13 mouse cellular contexts compared by ENCODE assay signal in the genomic region with DNA sequence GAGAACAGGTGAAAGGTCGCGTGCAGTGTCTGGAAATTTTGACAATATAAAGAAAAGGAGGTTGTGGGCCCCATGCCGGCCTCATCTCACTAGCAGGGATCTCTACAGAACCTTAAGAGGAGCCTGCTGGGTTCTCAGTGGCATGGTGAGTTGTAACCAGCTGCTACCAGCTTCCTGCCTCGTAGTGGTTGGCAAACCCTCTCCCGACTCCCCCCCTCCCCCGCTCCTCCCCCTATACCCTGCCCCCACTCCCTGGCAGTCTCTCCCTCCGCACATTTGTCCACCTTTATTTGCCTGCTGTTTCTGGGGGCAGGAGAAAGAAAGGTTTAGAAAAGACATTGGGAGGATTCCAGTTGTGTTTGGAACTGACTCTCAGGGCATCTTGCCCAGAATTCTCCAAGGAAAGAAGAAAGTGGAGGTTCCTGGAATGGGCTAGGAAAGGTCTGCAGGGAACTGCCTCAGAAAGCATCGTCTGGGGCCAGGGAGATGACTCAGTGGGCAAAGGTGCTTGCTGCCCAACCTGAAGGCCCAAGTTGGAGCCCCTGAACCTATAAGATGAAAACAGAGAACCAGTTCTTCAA. TPM values are rescaled to one million over a fixed set of nuclear protein-coding genes. Genes with fewer than 3 reads are reported as not detected.
DNase-seq lines count a peak whose midpoint lies in the region; ATAC-seq and TF ChIP-seq lines count a peak whose summit lies in the region.
"Had no signal": no experiment of that assay in that cellular context is flagged by ENCODE, and none has a peak within 500 bp of the region (broad histone marks: within the 10 kb centered on the region; RNA-seq: fewer than 3 reads in every experiment).

No protein-coding gene starts in this region.

- ATAC-seq in hindbrain, embryonic 13.5 days (ENCODE audit: low FRiP score), result no peak
- ATAC-seq in hindbrain, embryonic 12.5 days (ENCODE audit: low FRiP score), result no peak
- ATAC-seq: intestine, embryonic 16.5 days had no signal

- H3K36me3 ChIP-seq in hindbrain, embryonic 13.5 days, result no peaks in the 10 kb centered on the region
- H3K36me3 ChIP-seq in hindbrain, embryonic 12.5 days, result no peaks in the 10 kb centered on the region
- H3K36me3 ChIP-seq: embryonic facial prominence, embryonic 10.5 days; heart, embryonic 10.5 days; limb, embryonic 13.5 days had no signal

- H3K4me1 ChIP-seq in hindbrain, embryonic 13.5 days (replicated peaks), result peaks cover 59% of the 10 kb centered on the region
- H3K4me1 ChIP-seq in hindbrain, embryonic 12.5 days, result peaks cover 56% of the 10 kb centered on the region

- H3K4me2 ChIP-seq in hindbrain, embryonic 13.5 days, result no peak overlapping the region
- H3K4me2 ChIP-seq in hindbrain, embryonic 12.5 days (replicated peaks), result no peak overlapping the region
- H3K4me2 ChIP-seq: limb, embryonic 13.5 days had no signal

- peak; percentile 35 for DNase-seq in 3T3-L1 (ENCODE audit: low read depth, low spot score)
- DNase-seq in brain, embryonic 14.5 days (ENCODE audit: low read depth), result peak; percentile 78
- peak; percentile 16 for DNase-seq in lung, postnatal 36 days
- DNase-seq in spleen, postnatal 36 days (ENCODE audit: low spot score in 2 of 2), result no peak
- no peak for DNase-seq in spleen, postnatal 14 days (ENCODE audit: low spot score in 2 of 2)
- no peak for DNase-seq in heart, postnatal 14 days

- no peak for TF ChIP-seq CTCF in brain, embryonic 14.5 days (IDR thresholded peaks at IDR 0.05; ENCODE audit: borderline replicate concordance, extremely low read depth, insufficient read depth, insufficient read length)

- intact Hi-C loops in heart, postnatal 14 days (cut with DNase I), result no loop called here

- no peaks in the 10 kb centered on the region for H3K9me3 ChIP-seq in hindbrain, embryonic 13.5 days
- no peaks in the 10 kb centered on the region for H3K9me3 ChIP-seq in hindbrain, embryonic 12.5 days (replicated peaks)
- H3K9me3 ChIP-seq: embryonic facial prominence, embryonic 10.5 days; heart, embryonic 10.5 days; limb, embryonic 13.5 days had no signal

- no peak overlapping the region for H3K4me3 ChIP-seq in hindbrain, embryonic 13.5 days
- no peak overlapping the region for H3K4me3 ChIP-seq in hindbrain, embryonic 12.5 days
- H3K4me3 ChIP-seq: embryonic facial prominence, embryonic 10.5 days; heart, embryonic 10.5 days; limb, embryonic 13.5 days had no signal

- H3K27ac ChIP-seq in hindbrain, embryonic 13.5 days, result peak overlapping the region; percentile 58
- no peak overlapping the region; the same call in 1 of the 2 replicates for H3K27ac ChIP-seq in hindbrain, embryonic 12.5 days
- H3K27ac ChIP-seq: embryonic facial prominence, embryonic 10.5 days; heart, embryonic 10.5 days; limb, embryonic 13.5 days had no signal

- H3K9ac ChIP-seq in hindbrain, embryonic 13.5 days, result no peak overlapping the region
- H3K9ac ChIP-seq in hindbrain, embryonic 12.5 days, result no peak overlapping the region
- H3K9ac ChIP-seq: limb, embryonic 13.5 days had no signal

- H3K27me3 ChIP-seq in hindbrain, embryonic 13.5 days, result peaks cover 21% of the 10 kb centered on the region
- peaks cover 39% of the 10 kb centered on the region for H3K27me3 ChIP-seq in hindbrain, embryonic 12.5 days

- no peak for TF ChIP-seq POLR2A in brain, embryonic 14.5 days (IDR thresholded peaks at IDR 0.05; ENCODE audit: borderline replicate concordance, extremely low read depth, insufficient read depth, insufficient read length, poor library complexity, severe bottlenecking)

- 32% methylated on average over 8 of the region's 8 CpGs for WGBS in hindbrain, embryonic 13.5 days
- 34% methylated on average over 8 of the region's 8 CpGs for WGBS in hindbrain, embryonic 12.5 days

RNA-seq across cellular contexts. Expression of a gene that starts 8.0 kb away (rescaled TPM):
- 4.2 and 6.6 TPM in 2 replicates for polyA plus RNA-seq in hindbrain, embryonic 13.5 days (2015; fragmentation: Nextera tagmentation; extraction: Ambion mirVana)
- polyA plus RNA-seq in hindbrain, embryonic 12.5 days (2016; fragmentation: Nextera tagmentation; extraction: Ambion mirVana), result 5.0 and 7.1 TPM in 2 replicates
- polyA plus RNA-seq in brain, embryonic 14.5 days (2012; rRNA removed), result 10.0 and 19.2 TPM in 2 replicates
- total RNA-seq in heart, postnatal 14 days (2021), result 1 to 10 TPM in 1 of 2 experiments, under 1 TPM in 1; 0.98 to 1.1 TPM
- total RNA-seq: megakaryocyte-erythroid progenitor cell, adult 5-6 weeks had no signal

RNA-seq across cellular contexts. Expression of a gene that starts 28.7 kb away (rescaled TPM):
- 112 and 121 TPM in 2 replicates for polyA plus RNA-seq in hindbrain, embryonic 13.5 days (2015; fragmentation: Nextera tagmentation; extraction: Ambion mirVana)
- polyA plus RNA-seq in hindbrain, embryonic 12.5 days (2016; fragmentation: Nextera tagmentation; extraction: Ambion mirVana), result 47.3 and 48.7 TPM in 2 replicates
- 173 and 174 TPM in 2 replicates for polyA plus RNA-seq in brain, embryonic 14.5 days (2012; rRNA removed)
- total RNA-seq in heart, postnatal 14 days (2021), result under 1 TPM; 0.22 to 0.50 TPM
- total RNA-seq: megakaryocyte-erythroid progenitor cell, adult 5-6 weeks had no signal

Comparison
In these comparisons a context has a peak if more than half of its experiments do, and no peak if none do; other contexts are left out.
1. DNase-seq: peak in 3T3-L1 (single experiment), brain, embryonic 14.5 days (single experiment) and lung, postnatal 36 days (single experiment); none in spleen, postnatal 36 days (0 of 2), spleen, postnatal 14 days (0 of 2) and heart, postnatal 14 days (0 of 2).